Mouse (Mus musculus) embryonic fibroblast, embryonic 13.5 days (primary cell): ENCODE results near the gene Urb1.

Experiments
- CTCF ChIP-seq: IDR thresholded peaks from 2 replicates; pipeline ENCODE4 v1.5.1; 2011; ENCODE audit warnings: mild to moderate bottlenecking, control low read depth, low read length, moderate library complexity, borderline replicate concordance; ENCODE audit not compliant: insufficient read depth
- POLR2A ChIP-seq: IDR thresholded peaks from 2 replicates; pipeline ENCODE4 v1.6.1; 2011; ENCODE audit warnings: low read depth, mild to moderate bottlenecking, control low read depth, low read length, moderate library complexity

GRCm38 (mm10) chr16:90822284-90822935 is 12.2 kb upstream of the Urb1 start:
- TF ChIP-seq POLR2A (no peak), CTCF (no peak)
